Mouse (Mus musculus): ENCODE results near the gene Cbln3. TPM values are rescaled to one million over a fixed set of nuclear protein-coding genes. Genes with fewer than 3 reads are reported as not detected.

Cbln3 gene
- total and polyA plus RNA-seq, 3 experiments: 0.17 to 0.26 (median 0.24) TPM

DNA sequence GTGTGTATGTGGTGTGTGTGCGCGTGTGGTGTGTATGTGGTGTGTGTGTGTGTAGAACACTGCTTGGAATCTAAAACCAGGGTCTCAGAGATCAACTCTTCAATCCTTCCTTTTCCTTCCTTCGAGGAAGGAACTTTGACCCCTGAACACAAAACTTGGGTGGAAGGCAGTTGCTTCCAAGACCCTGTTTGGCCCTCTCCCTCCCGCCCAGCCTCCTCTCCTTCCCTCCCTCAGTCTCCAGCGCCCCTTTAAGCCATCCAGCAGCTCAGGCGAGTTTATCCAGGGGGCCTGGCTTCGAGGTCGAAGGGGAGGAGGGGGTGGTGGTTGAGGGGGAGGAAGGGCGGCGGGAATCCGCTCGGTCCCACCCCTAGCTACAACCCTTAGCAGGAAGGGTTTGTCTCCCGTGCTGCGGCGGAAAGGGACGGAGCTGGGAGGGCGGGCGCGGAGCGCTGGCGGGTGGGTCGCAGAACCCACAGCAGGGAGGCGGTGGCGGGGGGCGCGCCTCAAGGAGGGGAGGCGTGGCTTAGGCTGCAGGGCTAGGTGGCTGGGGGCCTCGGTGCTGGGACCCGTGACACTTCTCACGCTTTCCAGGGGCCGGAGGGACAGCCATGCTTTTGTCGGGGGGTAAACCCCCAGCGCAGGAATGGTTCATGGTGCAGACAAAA, 30.4 kb downstream of the Cbln3 start, which contains the start of gene Nynrin:
TSS of gene Nynrin (plus strand) at position 390 of the 665 bp plus-strand sequence.
- H3K36me3 ChIP-seq (replicated peaks in 1 of 2; ENCODE audit: control insufficient read depth in 1 of 2, insufficient read depth in 1 of 2, low read length in 1 of 2): no peaks in the 10 kb centered on the region
- in situ Hi-C loops (cut with MboI; ENCODE audit: low pct_ligation_motif_present, low pct_unique_long_range_greater_than_20kb, low sequenced_read_pairs) (no loop called here), dilution Hi-C loops (cut with MboI; ENCODE audit: extremely low pct_ligation_motif_present, extremely low pct_unique_long_range_greater_than_20kb, low sequenced_read_pairs) (no loop called here)
- DNase-seq (ENCODE audit: extremely low read depth): no peak
- H3K4me3 ChIP-seq (replicated peaks in 1 of 3; ENCODE audit: low read depth in 2 of 3, low read length in 2 of 3, poor library complexity in 1 of 3): no peak within 1 kb of the TSS
- no peaks in the 10 kb centered on the region for H3K9me3 ChIP-seq (replicated peaks; ENCODE audit: low read length)
- H3K79me2 ChIP-seq (replicated peaks; ENCODE audit: control insufficient read depth, extremely low read depth, insufficient read depth, poor library complexity, severe bottlenecking): no peaks in the 10 kb centered on the region
- H3K4me1 ChIP-seq (ENCODE audit: control insufficient read depth in 1 of 2, insufficient read depth in 2 of 2): peaks cover 9 to 31% of the 10 kb centered on the region in 2 experiments
- H3K27me3 ChIP-seq (replicated peaks): no peaks in the 10 kb centered on the region
- TF ChIP-seq RCOR1 (conservative IDR thresholded peaks at IDR 0.05; ENCODE audit: low read depth, low read length) (no peak), CHD1 (IDR thresholded peaks at IDR 0.05; ENCODE audit: low read depth, low read length) (no peak), USF1 (IDR thresholded peaks at IDR 0.05; ENCODE audit: low read depth, low read length) (no peak)
- no peak within 1 kb of the TSS for H3K4me2 ChIP-seq (ENCODE audit: insufficient read depth, low read depth, poor library complexity, severe bottlenecking)
- H3K27ac ChIP-seq (ENCODE audit: insufficient read depth, low read depth): no peak within 1 kb of the TSS
- H3K9ac ChIP-seq (ENCODE audit: insufficient read depth, low read depth): no peak within 1 kb of the TSS

- no peaks in the 10 kb centered on the region for H3K9me3 ChIP-seq (replicated peaks; ENCODE audit: low read length)
- peaks cover 9 to 31% of the 10 kb centered on the region in 2 experiments for H3K4me1 ChIP-seq (ENCODE audit: control insufficient read depth in 1 of 2, insufficient read depth in 2 of 2)
- dilution Hi-C loops (cut with MboI; ENCODE audit: extremely low pct_ligation_motif_present, extremely low pct_unique_long_range_greater_than_20kb, low sequenced_read_pairs) (no loop called here), in situ Hi-C loops (cut with MboI; ENCODE audit: low pct_ligation_motif_present, low pct_unique_long_range_greater_than_20kb, low sequenced_read_pairs) (no loop called here)
- TF ChIP-seq PAX5 (IDR thresholded peaks at IDR 0.05; ENCODE audit: low read length) (no peak), GABPA (IDR thresholded peaks at IDR 0.05; ENCODE audit: insufficient replicate concordance, low read depth, low read length) (no peak), ZC3H11A (IDR thresholded peaks at IDR 0.05; ENCODE audit: low read depth, low read length) (no peak), RCOR1 (conservative IDR thresholded peaks at IDR 0.05; ENCODE audit: low read depth, low read length) (no peak), TBP (conservative IDR thresholded peaks at IDR 0.05; ENCODE audit: low read depth, low read length) (no peak), E2F4 (IDR thresholded peaks at IDR 0.05; ENCODE audit: insufficient replicate concordance, low read depth, low read length) (no peak), RAD21 (IDR thresholded peaks at IDR 0.05; ENCODE audit: low read depth, low read length) (no peak), MAFK (IDR thresholded peaks at IDR 0.05; ENCODE audit: insufficient replicate concordance, low read length) (no peak), NRF1 (IDR thresholded peaks at IDR 0.05; ENCODE audit: low read depth, low read length) (no peak), ELF1 (IDR thresholded peaks at IDR 0.05; ENCODE audit: low read depth, low read length) (no peak), ETS1 (conservative IDR thresholded peaks at IDR 0.05; ENCODE audit: low read depth, low read length) (no peak), USF1 (IDR thresholded peaks at IDR 0.05; ENCODE audit: low read depth, low read length) (no peak), SMC3 (IDR thresholded peaks at IDR 0.05; ENCODE audit: low read depth, low read length) (no peak), ZNF384 (IDR thresholded peaks at IDR 0.05; ENCODE audit: low read depth, low read length) (no peak), EP300 (IDR thresholded peaks at IDR 0.05; ENCODE audit: low read length) (no peak)
- DNase-seq (ENCODE audit: extremely low read depth): no peak
- H3K36me3 ChIP-seq (replicated peaks in 1 of 2; ENCODE audit: control insufficient read depth in 1 of 2, insufficient read depth in 1 of 2, low read length in 1 of 2): no peaks in the 10 kb centered on the region
- H3K9ac ChIP-seq (ENCODE audit: insufficient read depth, low read depth): no peak overlapping the region
- no peak overlapping the region for H3K4me2 ChIP-seq (ENCODE audit: insufficient read depth, low read depth, poor library complexity, severe bottlenecking)
- H3K27me3 ChIP-seq (replicated peaks): no peaks in the 10 kb centered on the region
- no peak overlapping the region for H3K27ac ChIP-seq (ENCODE audit: insufficient read depth, low read depth)
- H3K4me3 ChIP-seq (replicated peaks in 1 of 3; ENCODE audit: low read depth in 2 of 3, low read length in 2 of 3, poor library complexity in 1 of 3): no peak overlapping the region
- no peaks in the 10 kb centered on the region for H3K79me2 ChIP-seq (replicated peaks; ENCODE audit: control insufficient read depth, extremely low read depth, insufficient read depth, poor library complexity, severe bottlenecking)
These were observed 31.3 kb downstream of the Cbln3 start for GRCm38 (mm10) chr14:55852646-55853551.

All from CH12.LX (cell line).